Mouse (Mus musculus) kidney, embryonic 14.5 days (tissue): ENCODE measurements at regions not wholly inside any gene's neighbourhood (a gene's known extent, or its start where the extent isn't known, plus 50 kb on each side); places are given as distances from the start of the nearest gene placed in this dataset.
"Not testable (repeated sequence)": the region's sequence is repeated elsewhere in the genome, so short reads cannot be mapped to it uniquely, and the experiment has no call there.

Source experiments
- ATAC-seq: fragments of 200-750 bp; cut with Nextera tagmentation; 2 replicates; pipeline ENCODE4 v1.8.0; 2017; ENCODE audit warnings: moderate number of reproducible peaks, mild to moderate bottlenecking, moderate TSS enrichment, moderate library complexity; ENCODE audit not compliant: low FRiP score, low TSS enrichment
- H3K27ac ChIP-seq: fragments of 300-500 bp; sonication (generic); 2 replicates; pipeline ENCODE4 v1.5.1; 2014; ENCODE audit warnings: low read depth, mild to moderate bottlenecking, low read length, moderate library complexity, mixed read lengths
- H3K27me3 ChIP-seq: fragments of 300-500 bp; sonication (generic); 2 replicates; pipeline ENCODE4 v1.6.1; 2014; ENCODE audit warnings: mild to moderate bottlenecking, low read length; ENCODE audit not compliant: control insufficient read depth, insufficient read depth
- H3K36me3 ChIP-seq: fragments of 300-500 bp; sonication (generic); 2 replicates; pipeline ENCODE4 v1.6.1; 2014; ENCODE audit warnings: low read length, mixed read lengths; ENCODE audit not compliant: control insufficient read depth, insufficient read depth
- H3K4me1 ChIP-seq: fragments of 300-500 bp; sonication (generic); 2 replicates; pipeline ENCODE4 v1.6.1; 2014; ENCODE audit warnings: low read length, mixed read lengths; ENCODE audit not compliant: control insufficient read depth, insufficient read depth
- H3K4me2 ChIP-seq: fragments of 300-500 bp; sonication (generic); replicated peaks from 2 replicates; pipeline ENCODE4 v1.6.1; 2014; ENCODE audit warnings: low read depth, mild to moderate bottlenecking, low read length
- H3K4me3 ChIP-seq: fragments of 300-500 bp; sonication (generic); 2 replicates; pipeline ENCODE4 v1.5.1; 2014; ENCODE audit warnings: mild to moderate bottlenecking, low read length
- H3K9ac ChIP-seq: fragments of 300-500 bp; sonication (generic); 2 replicates; pipeline ENCODE4 v1.6.1; 2014; ENCODE audit warnings: low read depth, mild to moderate bottlenecking, low read length, moderate library complexity
- H3K9me3 ChIP-seq: fragments of 300-500 bp; sonication (generic); 2 replicates; pipeline ENCODE4 v1.6.1; 2016; ENCODE audit warnings: low read length; ENCODE audit not compliant: control insufficient read depth
- WGBS: fragments of 180-500 bp; shearing (Covaris S2); extraction: QIAGEN DNeasy Blood & Tissue Kit; methylation state at CpG from one replicate; pipeline ENCODE4 v1.1.7; 2014; 5-methylcytosine and 5-hydroxymethylcytosine counted together

DNA sequence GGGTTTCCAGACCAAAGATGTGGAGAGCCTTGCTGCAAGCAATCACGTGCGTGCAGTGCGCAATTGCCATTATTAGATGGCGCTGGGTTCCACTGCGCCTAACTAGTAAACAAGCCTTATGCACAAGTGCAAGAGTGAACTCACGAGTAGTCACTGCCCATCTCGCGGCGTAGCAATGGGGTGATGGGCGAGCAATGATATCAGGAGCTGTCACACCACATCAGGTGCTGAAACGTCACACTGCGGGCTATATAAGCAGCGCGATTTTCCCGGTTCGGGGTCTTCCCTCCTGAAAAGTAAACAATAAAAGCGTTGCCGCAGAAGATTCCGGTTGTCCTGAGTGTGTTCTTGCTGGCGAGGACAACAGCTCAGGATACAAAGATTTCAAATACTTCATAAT, 89.8 kb upstream of the Prl2c3 start:
- not testable (repeated sequence) for ATAC-seq, H3K9ac ChIP-seq, H3K4me2 ChIP-seq, H3K27ac ChIP-seq, H3K4me1 ChIP-seq, H3K36me3 ChIP-seq, H3K27me3 ChIP-seq, H3K4me3 ChIP-seq
- WGBS: 88% methylated on average over 20 of the region's 20 CpGs
- peaks cover 14% of the 10 kb centered on the region for H3K9me3 ChIP-seq

DNA sequence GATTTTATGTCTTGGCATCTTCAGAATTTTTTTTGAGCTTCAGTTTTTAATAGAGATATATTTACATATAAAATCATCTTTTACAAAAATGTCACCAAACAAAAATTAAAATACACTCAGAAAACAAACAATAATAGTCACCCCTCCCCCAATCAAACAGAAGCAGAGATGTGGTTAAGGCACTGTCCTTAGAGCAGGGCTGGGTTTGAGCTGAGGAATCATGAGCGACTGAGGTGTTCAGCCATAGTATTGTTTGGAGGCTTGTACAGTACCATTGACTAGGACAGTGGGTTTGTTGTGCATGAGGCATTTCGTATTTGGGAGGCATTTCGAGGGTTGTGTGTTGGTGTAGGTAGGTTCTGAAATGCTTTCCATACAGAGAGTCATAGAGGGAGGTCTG, 79.6 kb upstream of the Prl2c3 start:
- not testable (repeated sequence) for ATAC-seq, H3K4me3 ChIP-seq, H3K9ac ChIP-seq, H3K27ac ChIP-seq, H3K27me3 ChIP-seq, H3K36me3 ChIP-seq, H3K4me2 ChIP-seq, H3K4me1 ChIP-seq
- H3K9me3 ChIP-seq: peaks cover 24% of the 10 kb centered on the region; the same call in 1 of the 2 replicates
- 75% methylated on average over 2 of the region's 3 CpGs for whole genome bisulfite sequencing

DNA sequence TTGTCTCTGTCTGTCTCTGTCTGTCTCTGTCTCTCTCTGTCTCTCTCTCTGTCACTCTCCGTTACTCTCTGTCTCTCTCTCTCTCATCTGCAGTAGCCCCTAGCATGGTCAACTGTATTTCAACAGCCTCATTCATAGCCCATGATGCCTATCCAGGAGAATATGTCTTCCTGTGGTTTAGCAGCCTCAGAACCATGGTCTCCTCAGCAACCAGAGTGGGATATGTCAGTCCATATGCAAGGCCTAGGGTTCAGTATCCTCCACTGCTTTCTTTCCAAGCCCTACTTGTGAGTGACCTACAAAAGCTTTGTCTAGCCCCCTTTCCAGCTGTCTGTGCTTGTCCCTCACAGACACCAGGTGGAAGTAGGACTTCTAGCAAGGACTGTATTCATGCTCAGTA, 65.1 kb upstream of the Prl2c3 start:
- not testable (repeated sequence) for H3K27me3 ChIP-seq, H3K4me3 ChIP-seq, H3K4me1 ChIP-seq, H3K4me2 ChIP-seq, H3K9ac ChIP-seq, H3K36me3 ChIP-seq, ATAC-seq, H3K27ac ChIP-seq
- peaks cover 13% of the 10 kb centered on the region for H3K9me3 ChIP-seq
- WGBS: 86% methylated on average over 1 of the region's 1 CpGs

DNA sequence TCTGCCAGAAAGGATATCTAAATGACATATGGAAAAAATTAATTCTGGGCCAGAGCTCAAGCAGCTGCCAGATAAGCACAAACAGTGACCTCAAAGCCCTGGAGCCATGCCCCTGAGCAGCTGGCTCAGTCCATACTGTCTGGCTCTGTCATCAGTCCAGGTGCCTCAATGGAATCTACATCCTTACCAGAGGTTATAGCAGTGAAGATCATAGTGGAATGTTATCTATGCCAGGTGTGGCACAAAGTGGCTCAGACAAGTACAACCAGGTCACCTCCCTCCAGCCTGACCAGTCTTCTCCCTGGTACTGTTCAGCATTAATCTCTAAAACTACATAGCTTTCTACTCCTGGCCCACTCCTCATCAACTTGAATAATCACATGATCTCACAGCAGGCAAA, 64.4 kb upstream of the Prl2c3 start:
- Histone ChIP-seq H3K36me3 (no peaks in the 10 kb centered on the region), H3K9me3 (peaks cover 13% of the 10 kb centered on the region), H3K4me2 (no peak overlapping the region), H3K4me3 (no peak overlapping the region), H3K4me1 (no peaks in the 10 kb centered on the region), H3K27ac (no peak overlapping the region), H3K27me3 (no peaks in the 10 kb centered on the region), H3K9ac (no peak overlapping the region)
- ATAC-seq: peak; percentile 49

DNA sequence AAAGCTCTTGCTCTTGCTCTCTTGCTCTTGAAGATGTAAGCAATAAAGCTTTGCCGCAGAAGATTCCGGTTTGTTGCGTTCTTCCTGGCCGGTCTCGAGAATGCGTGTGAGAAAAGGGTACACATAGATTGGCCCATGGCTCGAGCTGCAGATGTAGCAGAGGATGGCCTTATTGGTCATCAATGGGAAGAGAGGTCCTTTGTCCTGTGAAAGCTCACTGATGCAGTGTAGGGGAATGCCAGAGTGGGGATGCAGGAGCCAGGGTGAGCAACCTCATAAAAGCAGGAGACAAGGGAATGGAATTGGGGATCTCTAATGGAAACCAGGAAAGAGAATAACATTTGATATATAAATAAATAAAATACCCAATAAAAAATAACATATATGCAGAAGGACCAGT, 63.7 kb upstream of the Prl2c3 start:
- ATAC-seq, H3K36me3 ChIP-seq, H3K27me3 ChIP-seq, H3K4me2 ChIP-seq, H3K27ac ChIP-seq, H3K4me3 ChIP-seq, H3K9ac ChIP-seq, H3K4me1 ChIP-seq: not testable (repeated sequence)
- peaks cover 19% of the 10 kb centered on the region for H3K9me3 ChIP-seq
- 87% methylated on average over 7 of the region's 7 CpGs for WGBS

DNA sequence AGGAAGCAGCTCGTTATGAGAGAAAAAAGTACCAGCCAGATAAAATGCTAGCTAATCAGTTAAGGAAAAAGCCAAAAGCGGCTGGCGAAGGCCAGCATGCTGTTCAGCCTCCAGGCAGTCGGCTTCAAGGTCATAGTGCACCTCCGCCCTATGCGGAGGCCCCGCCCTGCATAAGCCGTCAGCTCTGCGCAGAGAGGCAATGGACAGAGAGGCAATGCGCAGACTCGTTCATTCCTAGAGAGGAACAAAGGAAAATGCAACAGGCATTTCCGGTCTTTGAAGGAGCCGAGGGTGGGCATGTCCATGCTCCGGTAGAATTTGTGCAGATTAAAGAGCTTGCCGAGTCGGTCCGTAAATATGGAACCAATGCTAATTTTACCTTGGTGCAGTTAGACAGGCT, 61.1 kb upstream of the Prl2c3 start:
- H3K27ac ChIP-seq, H3K4me1 ChIP-seq, ATAC-seq, H3K4me3 ChIP-seq, H3K9ac ChIP-seq, H3K36me3 ChIP-seq, H3K27me3 ChIP-seq, H3K4me2 ChIP-seq: not testable (repeated sequence)
- 95% methylated on average over 15 of the region's 17 CpGs for WGBS
- peaks cover 24% of the 10 kb centered on the region for H3K9me3 ChIP-seq

DNA sequence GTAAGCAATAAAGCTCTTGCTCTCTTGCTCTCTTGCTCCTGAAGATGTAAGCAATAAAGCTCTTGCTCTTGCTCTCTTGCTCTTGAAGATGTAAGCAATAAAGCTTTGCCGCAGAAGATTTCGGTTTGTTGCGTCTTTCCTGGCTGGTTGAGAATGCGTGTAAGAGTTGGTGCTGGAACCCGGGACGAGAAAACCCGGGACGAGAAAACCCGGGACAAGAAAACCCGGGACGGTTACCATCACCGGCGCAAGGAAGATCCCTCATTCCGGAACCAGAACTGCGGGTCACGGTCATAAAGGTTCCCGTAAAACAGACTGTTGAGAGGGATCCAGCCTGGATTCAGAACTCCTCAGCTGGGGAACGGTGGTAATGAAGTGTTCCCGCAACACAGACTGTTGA, 60.1 kb upstream of the Prl2c3 start:
- WGBS: 94% methylated on average over 19 of the region's 19 CpGs
- not testable (repeated sequence) for H3K4me3 ChIP-seq, H3K4me1 ChIP-seq, H3K9ac ChIP-seq, H3K27me3 ChIP-seq, H3K27ac ChIP-seq, H3K36me3 ChIP-seq, ATAC-seq, H3K4me2 ChIP-seq
- H3K9me3 ChIP-seq: peaks cover 24% of the 10 kb centered on the region
